Mouse (Mus musculus) spleen, embryonic (tissue): ENCODE measurements around the gene Slc2a13.

Experiments
- CTCF ChIA-PET: fragments of 350-600 bp; sonication (Branson Sonifier 250); formaldehyde crosslinking; loops from one replicate; lab custom pipeline; 2022; lab: Charles Lee

Slc2a13 gene

GRCm38 (mm10) chr15:91502661-91503060 lies 70.4 kb downstream of the Slc2a13 start:
- CTCF ChIA-PET: no interaction called here

- CTCF ChIA-PET: no interaction called here
These were observed 70.8 kb downstream of the Slc2a13 start for GRCm38 (mm10) chr15:91502235-91502634.

- CTCF ChIA-PET: no interaction called here
These were observed 78.0 kb downstream of the Slc2a13 start for GRCm38 (mm10) chr15:91495014-91495413.

GRCm38 (mm10) chr15:91479924-91480615 lies 93.0 kb downstream of the Slc2a13 start:
- CTCF ChIA-PET: no interaction called here

GRCm38 (mm10) chr15:91477766-91478165 lies 95.3 kb downstream of the Slc2a13 start:
- CTCF ChIA-PET: interaction anchor here (0.7 kb wide), 1 partner anchor 242 kb away, joined by 3 read pairs; no protein-coding TSS in a partner anchor

- CTCF ChIA-PET: no interaction called here
These were observed 99.2 kb downstream of the Slc2a13 start for GRCm38 (mm10) chr15:91473690-91474409.

- CTCF ChIA-PET: no interaction called here
These were observed 107.7 kb downstream of the Slc2a13 start for GRCm38 (mm10) chr15:91465331-91465730.

- CTCF ChIA-PET: no interaction called here
These were observed 109.1 kb downstream of the Slc2a13 start for GRCm38 (mm10) chr15:91463857-91464435.

- CTCF ChIA-PET: no interaction called here
These were observed 109.9 kb downstream of the Slc2a13 start for GRCm38 (mm10) chr15:91463026-91463661.

- CTCF ChIA-PET: no interaction called here
These were observed 111.1 kb downstream of the Slc2a13 start for GRCm38 (mm10) chr15:91461940-91462339.

GRCm38 (mm10) chr15:91457202-91457601 lies 115.9 kb downstream of the Slc2a13 start:
- CTCF ChIA-PET: no interaction called here

- CTCF ChIA-PET: no interaction called here
These were observed 127.7 kb downstream of the Slc2a13 start for GRCm38 (mm10) chr15:91445399-91445798.

GRCm38 (mm10) chr15:91443449-91443848 lies 129.6 kb downstream of the Slc2a13 start:
- CTCF ChIA-PET: no interaction called here

GRCm38 (mm10) chr15:91439883-91440282 lies 133.2 kb downstream of the Slc2a13 start:
- CTCF ChIA-PET: no interaction called here

GRCm38 (mm10) chr15:91425426-91425825 lies 147.6 kb downstream of the Slc2a13 start:
- CTCF ChIA-PET: no interaction called here

GRCm38 (mm10) chr15:91406979-91407378 lies 166.1 kb downstream of the Slc2a13 start:
- CTCF ChIA-PET: no interaction called here

- CTCF ChIA-PET: no interaction called here
These were observed 177.9 kb downstream of the Slc2a13 start for GRCm38 (mm10) chr15:91395165-91395564.

GRCm38 (mm10) chr15:91383694-91384093 lies 189.4 kb downstream of the Slc2a13 start:
- CTCF ChIA-PET: no interaction called here

GRCm38 (mm10) chr15:91382606-91383005 lies 190.5 kb downstream of the Slc2a13 start:
- CTCF ChIA-PET: no interaction called here

- CTCF ChIA-PET: no interaction called here
These were observed 191.2 kb downstream of the Slc2a13 start for GRCm38 (mm10) chr15:91381864-91382263.

- CTCF ChIA-PET: no interaction called here
These were observed 194.2 kb downstream of the Slc2a13 start for GRCm38 (mm10) chr15:91378751-91379325.

- CTCF ChIA-PET: no interaction called here
These were observed 195.5 kb downstream of the Slc2a13 start for GRCm38 (mm10) chr15:91377568-91377967.
